Mouse (Mus musculus): ENCODE measurements at regions not wholly inside any gene's neighbourhood (a gene's known extent, or its start where the extent isn't known, plus 50 kb on each side); places are given as distances from the start of the nearest gene placed in this dataset.

DNA sequence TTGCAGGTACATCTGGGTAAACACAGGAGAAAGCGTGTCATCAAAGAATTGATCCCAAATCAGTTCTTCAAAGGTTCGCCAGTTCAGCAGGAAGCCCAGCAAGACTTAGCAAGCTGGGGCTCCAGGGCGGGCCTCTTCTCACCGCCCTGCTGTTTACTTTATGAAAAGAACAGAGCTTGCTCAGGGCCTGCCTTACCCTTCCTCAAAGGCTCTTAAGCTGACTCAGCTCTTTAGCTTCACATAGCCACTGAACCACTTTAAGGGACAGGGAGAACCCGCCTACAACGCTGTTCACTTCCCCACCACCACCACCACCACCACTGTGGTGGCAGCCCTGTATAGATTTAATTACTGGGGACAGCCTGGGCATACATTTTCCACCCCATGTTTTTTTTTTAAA lies 148.5 kb downstream of the Clic5 start:
- intact Hi-C loops (cut with DNase I; ENCODE audit: low total_unique reads) = no loop called here
- no peak for DNase-seq

DNA sequence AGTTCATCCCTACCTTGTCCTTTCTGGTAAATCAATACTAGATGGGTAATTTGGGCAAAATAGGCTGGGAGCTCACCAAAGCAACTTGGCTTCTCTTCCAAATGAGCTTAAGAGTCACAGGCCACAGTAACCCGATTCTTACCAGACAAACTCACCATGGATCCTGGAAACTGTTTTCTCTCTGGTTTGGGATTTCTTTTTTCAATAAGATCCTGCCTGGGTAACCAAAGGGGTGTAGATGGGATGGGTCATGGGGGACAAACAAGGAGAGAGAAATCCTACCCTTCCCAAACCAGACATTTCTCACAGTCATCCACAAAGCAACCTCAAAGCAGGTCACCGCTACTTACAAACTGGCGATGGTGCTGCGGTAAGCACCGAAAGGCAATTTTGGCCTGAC lies 148.9 kb downstream of the Clic5 start:
- intact Hi-C loops (cut with DNase I; ENCODE audit: low total_unique reads) = no loop called here
- DNase-seq = no peak

DNA sequence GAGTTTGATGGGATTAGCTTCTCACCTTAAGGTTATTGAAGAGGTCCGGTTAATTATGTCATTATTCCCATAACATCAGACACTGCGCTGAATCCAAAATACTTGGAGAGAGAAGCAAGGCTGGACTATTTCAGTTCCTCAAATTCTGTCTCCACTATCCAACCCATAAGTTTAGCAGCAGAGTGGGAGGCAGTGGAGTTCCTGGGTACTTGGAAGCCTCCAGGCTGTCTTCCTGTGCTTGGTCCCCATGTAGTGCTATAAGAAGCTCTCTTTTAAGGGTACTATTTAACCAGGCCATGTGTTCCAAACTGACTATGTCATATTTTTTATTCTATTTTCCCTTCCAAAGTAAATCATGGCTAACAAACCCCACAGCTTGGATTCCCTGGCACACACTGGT lies 156.2 kb downstream of the Clic5 start:
- DNase-seq = no peak
- intact Hi-C loops (cut with DNase I; ENCODE audit: low total_unique reads) = no loop called here

DNA sequence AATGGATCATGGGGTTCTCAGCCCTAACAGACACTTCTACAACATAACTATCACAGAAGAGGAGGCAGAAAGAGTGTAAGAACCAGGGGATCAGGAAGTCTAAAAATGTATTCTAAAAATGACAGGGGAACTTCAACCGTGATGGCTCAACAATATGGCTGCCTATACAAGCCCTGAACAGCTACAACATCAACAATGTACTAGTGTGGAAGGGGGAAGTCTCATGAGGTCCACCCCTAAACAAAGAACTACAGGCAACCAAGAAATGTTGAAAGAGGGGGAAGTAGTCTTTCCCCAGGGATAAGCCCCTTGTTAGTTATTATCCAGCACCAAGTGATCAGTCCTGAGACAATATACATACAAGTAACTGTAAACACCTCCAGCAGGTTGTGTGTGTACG lies 157.0 kb downstream of the Clic5 start:
- intact Hi-C loops (cut with DNase I; ENCODE audit: low total_unique reads) = no loop called here
- no peak for DNase-seq

GRCm38 (mm10) chr17:44350201-44350948 lies 162.0 kb downstream of the Clic5 start:
- no peak for DNase-seq
- intact Hi-C loops (cut with DNase I; ENCODE audit: low total_unique reads) = no loop called here

GRCm38 (mm10) chr17:44350949-44351244 lies 162.5 kb downstream of the Clic5 start:
- no peak for DNase-seq
- intact Hi-C loops (cut with DNase I; ENCODE audit: low total_unique reads) = no loop called here

GRCm38 (mm10) chr17:44351499-44352117 lies 163.2 kb downstream of the Clic5 start:
- DNase-seq = no peak
- intact Hi-C loops (cut with DNase I; ENCODE audit: low total_unique reads) = no loop called here

- no peak for DNase-seq
- intact Hi-C loops (cut with DNase I; ENCODE audit: low total_unique reads) = no loop called here
These were observed 163.8 kb downstream of the Clic5 start for GRCm38 (mm10) chr17:44352142-44352541.

DNA sequence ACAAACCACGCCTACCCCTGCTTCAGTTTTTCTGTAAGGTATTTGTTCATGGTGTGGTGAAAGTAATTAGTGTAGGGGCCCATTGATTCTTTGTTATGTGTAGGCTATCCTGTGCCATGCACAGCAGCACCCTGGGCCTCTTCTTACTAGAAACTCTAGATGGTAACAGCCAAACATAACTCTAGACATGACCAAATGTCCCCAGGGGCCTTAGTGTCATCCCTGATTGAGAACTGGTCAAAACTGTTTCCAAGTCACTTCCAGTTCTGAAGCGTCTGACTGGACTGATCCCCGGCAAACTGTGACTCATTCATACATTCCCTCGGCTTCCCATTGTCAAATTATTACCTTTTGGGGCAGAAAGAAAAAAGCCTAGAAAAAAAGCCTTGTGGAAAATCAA lies 174.7 kb downstream of the Clic5 start:
- intact Hi-C loops (cut with DNase I; ENCODE audit: low total_unique reads) = no loop called here

DNA sequence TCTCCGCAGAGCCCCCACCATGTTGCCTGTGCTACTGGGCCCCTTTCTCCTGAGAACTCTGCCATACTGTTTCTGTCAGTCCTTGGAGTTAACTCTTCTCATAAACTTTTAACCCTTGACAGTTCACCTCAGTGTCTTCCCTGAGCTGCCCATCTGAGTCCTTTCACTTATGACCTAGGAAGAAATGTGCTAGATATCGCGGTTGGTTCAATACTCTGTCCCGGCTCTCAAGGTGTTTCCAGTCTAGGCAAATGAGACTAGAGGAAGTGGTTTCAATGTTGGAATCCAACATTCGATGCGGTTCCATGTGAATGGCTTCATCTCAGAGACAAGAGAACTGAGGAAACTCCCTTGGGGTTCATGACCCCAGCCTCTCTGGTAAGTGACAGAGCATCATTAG lies 176.1 kb downstream of the Clic5 start:
- intact Hi-C loops (cut with DNase I; ENCODE audit: low total_unique reads) = no loop called here
- no peak for DNase-seq

More for the DNA sequence above, 174.7 kb downstream of the Clic5 start:
- DNase-seq = no peak

- DNase-seq = no peak
- intact Hi-C loops (cut with DNase I; ENCODE audit: low total_unique reads) = no loop called here
These were observed 178.1 kb downstream of the Clic5 start for GRCm38 (mm10) chr17:44366438-44366837.

GRCm38 (mm10) chr17:44367561-44367960 lies 179.2 kb downstream of the Clic5 start:
- intact Hi-C loops (cut with DNase I; ENCODE audit: low total_unique reads) = no loop called here
- peak; percentile 10 for DNase-seq

- intact Hi-C loops (cut with DNase I; ENCODE audit: low total_unique reads) = no loop called here
- no peak for DNase-seq
These were observed 182.6 kb downstream of the Clic5 start for GRCm38 (mm10) chr17:44370966-44371465.

GRCm38 (mm10) chr17:44371620-44372019 lies 183.2 kb downstream of the Clic5 start:
- DNase-seq = no peak
- intact Hi-C loops (cut with DNase I; ENCODE audit: low total_unique reads) = no loop called here

GRCm38 (mm10) chr17:44373744-44374456 lies 185.5 kb downstream of the Clic5 start:
- DNase-seq = no peak
- intact Hi-C loops (cut with DNase I; ENCODE audit: low total_unique reads) = no loop called here

DNA sequence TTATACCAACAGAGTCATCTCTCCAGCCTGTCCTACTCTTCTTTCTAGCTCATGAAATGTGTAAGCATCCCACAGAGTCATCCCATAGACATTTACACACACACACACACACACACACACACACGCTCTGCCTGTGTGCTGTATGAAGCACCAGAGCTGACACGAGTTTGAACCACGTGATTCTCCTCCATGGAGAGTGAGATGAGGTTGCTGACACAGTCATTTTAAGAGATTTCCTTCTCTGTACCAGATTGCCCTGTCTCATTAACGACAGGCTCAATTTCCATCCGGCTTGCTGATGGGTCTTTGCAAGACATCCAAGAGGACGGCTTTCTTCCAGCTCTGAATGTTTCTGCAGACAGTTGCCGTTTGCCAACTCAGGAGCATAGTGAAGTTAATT lies 190.0 kb downstream of the Clic5 start:
- DNase-seq = no peak
- intact Hi-C loops (cut with DNase I; ENCODE audit: low total_unique reads) = no loop called here

DNA sequence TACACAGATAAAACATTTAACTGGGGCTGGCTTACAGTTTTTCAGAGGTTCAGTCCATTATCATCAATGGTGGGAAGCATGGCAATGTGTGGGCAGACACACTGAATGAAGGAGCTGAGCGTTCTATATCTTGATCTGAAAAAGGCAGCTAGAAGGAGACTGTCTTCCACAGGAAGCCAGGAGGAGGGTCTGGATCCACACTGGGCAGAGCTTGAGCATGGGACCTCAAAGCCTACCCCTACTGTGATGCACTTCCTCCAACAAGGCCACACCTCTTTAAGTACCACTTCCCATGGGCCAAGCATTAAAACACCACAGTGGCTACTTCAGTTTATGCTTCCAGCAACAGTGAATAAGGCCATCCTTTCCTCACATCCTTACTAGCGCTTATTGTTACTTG lies 200.5 kb downstream of the Clic5 start:
- intact Hi-C loops (cut with DNase I; ENCODE audit: low total_unique reads) = no loop called here
- DNase-seq = no peak

DNA sequence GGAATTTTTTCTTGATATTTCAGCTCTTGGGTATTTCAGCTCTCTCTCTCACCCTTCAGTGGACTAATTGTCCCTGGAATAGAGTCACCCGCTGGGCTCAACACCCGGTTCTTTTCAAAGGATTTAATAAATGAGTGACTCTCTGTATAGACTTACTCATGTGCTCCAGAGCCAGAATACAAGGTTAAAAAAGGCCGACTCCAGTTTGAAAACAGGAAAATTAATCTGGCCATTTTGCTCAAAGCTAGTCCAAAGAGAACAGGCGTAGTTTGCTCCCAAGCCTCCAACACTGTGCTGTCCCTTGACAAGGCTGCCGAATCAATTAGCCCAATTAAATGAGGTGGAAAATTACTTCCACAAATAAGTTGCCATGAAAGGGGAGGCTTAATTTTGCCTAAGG lies 209.4 kb downstream of the Clic5 start:
- intact Hi-C loops (cut with DNase I; ENCODE audit: low total_unique reads) = no loop called here
- no peak for DNase-seq

DNA sequence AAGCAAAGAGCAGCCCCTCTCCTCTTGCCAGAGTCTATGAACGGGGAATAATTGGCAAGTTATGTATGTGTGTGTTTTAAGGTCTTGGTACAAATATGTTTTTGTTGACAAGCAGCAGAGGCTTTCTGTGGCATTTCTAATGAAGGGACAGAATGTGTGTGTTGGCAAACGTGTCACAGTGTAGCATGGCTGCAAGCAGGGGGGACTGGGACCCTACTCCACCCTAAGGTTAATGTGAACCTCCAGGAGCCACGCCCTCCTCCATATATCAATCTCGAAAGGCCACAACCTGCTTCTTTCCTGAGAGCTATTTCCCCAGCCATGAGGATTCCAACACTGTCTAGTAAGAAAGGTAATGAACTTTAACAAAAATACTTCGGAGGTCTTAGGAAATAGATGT lies 209.8 kb downstream of the Clic5 start:
- intact Hi-C loops (cut with DNase I; ENCODE audit: low total_unique reads) = no loop called here
- DNase-seq = no peak

GRCm38 (mm10) chr17:44404923-44405322 lies 216.5 kb downstream of the Clic5 start:
- DNase-seq = no peak
- intact Hi-C loops (cut with DNase I; ENCODE audit: low total_unique reads) = no loop called here

DNA sequence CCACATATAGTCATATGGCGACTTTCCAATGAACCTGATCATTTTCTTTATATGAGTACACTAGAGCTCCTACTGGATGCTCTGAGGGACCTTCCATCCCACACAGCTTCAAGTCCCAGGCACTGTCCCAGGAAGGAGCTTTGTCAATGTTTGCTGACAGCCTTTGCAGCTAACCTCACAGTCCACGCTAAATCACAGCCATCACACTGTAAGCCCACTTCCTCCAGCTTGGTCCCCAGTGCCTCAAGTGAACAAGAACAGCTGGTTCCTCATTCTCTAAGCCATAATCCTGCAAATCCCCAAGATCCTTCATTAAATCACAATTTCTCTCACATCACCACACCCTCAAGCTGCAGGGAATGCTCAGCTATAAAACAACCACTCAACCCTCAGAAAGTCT lies 222.6 kb downstream of the Clic5 start:
- intact Hi-C loops (cut with DNase I; ENCODE audit: low total_unique reads) = no loop called here
- DNase-seq = no peak
